Mouse (Mus musculus) G1E (cell line): ENCODE results near the gene Hexdc. TPM values are rescaled to one million over a fixed set of nuclear protein-coding genes. Genes with fewer than 3 reads are reported as not detected.
A peak's percentile ranks its signal among the peaks of the same experiment; 100 is the strongest.

Experiments
- ATAC-seq: 2 replicates; pipeline ENCODE4 v1.8.0; 2016; ENCODE audit warnings: mild to moderate bottlenecking; ENCODE audit not compliant: insufficient number of reproducible peaks, poor library complexity, low FRiP score, severe bottlenecking; ENCODE audit errors: extremely low read depth
- DNase-seq: peaks from one replicate; pipeline ENCODE4 v3.0.0; 2012; ENCODE audit warnings: low spot score
- H3K27me3 ChIP-seq: 2 replicates; pipeline ENCODE4 v1.6.1; 2012; ENCODE audit warnings: mild to moderate bottlenecking, low read length, inconsistent platforms; ENCODE audit not compliant: insufficient read depth
- H3K36me3 ChIP-seq: replicated peaks from 2 replicates; pipeline ENCODE3; 2012; ENCODE audit warnings: mild to moderate bottlenecking, inconsistent platforms
- H3K4me1 ChIP-seq: 2 replicates; pipeline ENCODE4 v1.6.1; 2012; ENCODE audit warnings: low read depth, low read length, inconsistent platforms, mixed read lengths; ENCODE audit not compliant: insufficient read depth
- H3K4me3 ChIP-seq: 2 replicates; pipeline ENCODE4 v1.5.1; 2012; ENCODE audit warnings: low read depth, mild to moderate bottlenecking, inconsistent platforms, low read length, moderate library complexity, mixed read lengths
- H3K9me3 ChIP-seq: replicated peaks from 2 replicates; pipeline ENCODE4 v1.6.1; 2012; ENCODE audit warnings: inconsistent platforms
- CTCF ChIP-seq: IDR thresholded peaks from 2 replicates; pipeline ENCODE4 v1.5.1; 2012; ENCODE audit warnings: low read depth, low read length, inconsistent platforms, mixed read lengths
- GATA1 ChIP-seq: IDR thresholded peaks from 2 replicates; pipeline ENCODE4 v1.6.1; 2012; ENCODE audit warnings: borderline replicate concordance, low read length, inconsistent platforms, mixed read lengths
- GATA2 ChIP-seq: IDR thresholded peaks from 2 replicates; pipeline ENCODE4 v1.6.1; 2012; ENCODE audit warnings: low read depth, low read length, inconsistent platforms, borderline replicate concordance
- POLR2AphosphoS5 ChIP-seq: IDR thresholded peaks from 2 replicates; pipeline ENCODE4 v1.6.1; 2012; ENCODE audit warnings: low read depth, low read length, inconsistent platforms; ENCODE audit not compliant: insufficient replicate concordance
- TAL1 ChIP-seq: conservative IDR thresholded peaks from 2 replicates; pipeline ENCODE4 v1.6.1; 2012; ENCODE audit warnings: low read depth, low read length, inconsistent platforms, mixed read lengths
- polyA plus RNA-seq: library from polyadenylated mRNA; stranded (reverse); fragments of >175 nt; gene quantifications from 2 replicates; pipeline ENCODE4 v1.2.3, GENCODE M21; 2012
- total RNA-seq, 2 experiments: library from RNA; stranded (forward) in 1 of 2; stranded (reverse) in 1 of 2; fragments of 200-1000 nt in 1 of 2; fragments of >200 nt in 1 of 2; fragmentation: Nextera tagmentation in 1 of 2; gene quantifications; 2 replicates each; pipeline ENCODE4 v1.2.3; 2014 to 2017

Gene Hexdc
- total and polyA plus RNA-seq, 3 experiments: 3.6 to 7.3 (median 7.2) TPM

DNA sequence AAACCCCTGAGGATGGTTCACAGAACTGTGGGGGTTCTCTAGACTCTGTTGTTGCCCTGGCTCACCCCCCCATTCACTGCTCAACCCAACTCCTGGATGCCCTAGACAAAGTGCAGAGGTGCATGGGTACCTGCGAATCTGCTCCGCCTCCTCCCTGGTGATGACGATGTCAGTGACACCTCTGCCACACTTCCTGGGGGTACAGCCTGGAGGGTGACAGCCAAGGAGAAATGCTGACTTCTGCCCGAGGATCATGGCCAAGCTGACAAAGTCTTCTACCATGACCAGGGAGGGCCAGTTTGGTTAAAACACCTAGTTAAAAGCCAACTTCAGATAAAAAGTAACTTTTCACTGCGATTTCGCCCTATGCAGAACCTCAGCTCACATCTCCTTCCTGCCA lies 3.5 kb upstream of the Hexdc start:
- no peak for DNase-seq
- Histone ChIP-seq H3K27me3 (no peaks in the 10 kb centered on the region), H3K36me3 (peaks cover 18% of the 10 kb centered on the region), H3K9me3 (no peaks in the 10 kb centered on the region), H3K4me1 (peaks cover 14% of the 10 kb centered on the region), H3K4me3 (no peak overlapping the region)
- ATAC-seq: no peak
- TF ChIP-seq TAL1 (no peak), GATA2 (no peak), GATA1 (no peak), POLR2AphosphoS5 (no peak), CTCF (no peak)

GRCm38 (mm10) chr11:121201436-121202198 lies 2.6 kb upstream of the Hexdc start:
- no peak for DNase-seq
- Histone ChIP-seq H3K9me3 (no peaks in the 10 kb centered on the region), H3K4me1 (peaks cover 14% of the 10 kb centered on the region), H3K36me3 (peaks cover 14% of the 10 kb centered on the region), H3K27me3 (no peaks in the 10 kb centered on the region), H3K4me3 (no peak overlapping the region)
- no peak for ATAC-seq
- TF ChIP-seq GATA1: no peak
- peak; percentile 25; the same call in 1 of the 2 replicates for TF ChIP-seq CTCF

GRCm38 (mm10) chr11:121203859-121204160 lies 423 bp upstream of the Hexdc start:
- TF ChIP-seq CTCF (no peak), GATA1 (no peak), GATA2 (no peak), POLR2AphosphoS5 (no peak), TAL1 (no peak)
- peak overlapping the region; percentile 91 for H3K4me3 ChIP-seq
- no peak for ATAC-seq

GRCm38 (mm10) chr11:121216831-121217230 lies 12.6 kb downstream of the Hexdc start:
- Histone ChIP-seq H3K27me3 (no peaks in the 10 kb centered on the region), H3K9me3 (no peaks in the 10 kb centered on the region), H3K4me3 (no peak overlapping the region), H3K36me3 (peaks cover 73% of the 10 kb centered on the region), H3K4me1 (peaks cover 5% of the 10 kb centered on the region; the same call in 1 of the 2 replicates)
- TF ChIP-seq GATA2: no peak
- no peak for TF ChIP-seq TAL1
- TF ChIP-seq CTCF: no peak
- TF ChIP-seq GATA1: no peak
- TF ChIP-seq POLR2AphosphoS5: no peak
- ATAC-seq: no peak
- DNase-seq: no peak

More at GRCm38 (mm10) chr11:121203859-121204160, 423 bp upstream of the Hexdc start:
- H3K4me1 ChIP-seq: peaks cover 14% of the 10 kb centered on the region
- H3K36me3 ChIP-seq: peaks cover 21% of the 10 kb centered on the region
- H3K9me3 ChIP-seq: no peaks in the 10 kb centered on the region
- H3K27me3 ChIP-seq: no peaks in the 10 kb centered on the region
- DNase-seq: no peak

- peaks cover 5% of the 10 kb centered on the region; the same call in 1 of the 2 replicates for H3K4me1 ChIP-seq
- H3K4me3 ChIP-seq: no peak overlapping the region
- TF ChIP-seq TAL1: no peak
- no peak for ATAC-seq
- no peaks in the 10 kb centered on the region for H3K27me3 ChIP-seq
- peaks cover 88% of the 10 kb centered on the region for H3K36me3 ChIP-seq
- DNase-seq: no peak
- no peaks in the 10 kb centered on the region for H3K9me3 ChIP-seq
These were observed 15.5 kb downstream of the Hexdc start for GRCm38 (mm10) chr11:121219776-121220175.

GRCm38 (mm10) chr11:121220771-121221170 lies 16.5 kb downstream of the Hexdc start:
- TF ChIP-seq TAL1 (no peak), POLR2AphosphoS5 (no peak), GATA1 (no peak), GATA2 (no peak), CTCF (no peak)
- Histone ChIP-seq H3K4me3 (no peak overlapping the region), H3K4me1 (peaks cover 10% of the 10 kb centered on the region; the same call in 1 of the 2 replicates), H3K9me3 (no peaks in the 10 kb centered on the region), H3K27me3 (no peaks in the 10 kb centered on the region), H3K36me3 (peaks cover 95% of the 10 kb centered on the region)
- no peak for ATAC-seq
- DNase-seq: no peak

GRCm38 (mm10) chr11:121221321-121222010 lies 17.2 kb downstream of the Hexdc start:
- DNase-seq (no peak), ATAC-seq (no peak)
- TF ChIP-seq POLR2AphosphoS5: no peak
- TF ChIP-seq CTCF: no peak
- no peak for TF ChIP-seq GATA2
- no peak for TF ChIP-seq TAL1
- TF ChIP-seq GATA1: no peak
- H3K36me3 ChIP-seq: peaks cover 96% of the 10 kb centered on the region
- no peak overlapping the region for H3K4me3 ChIP-seq
- no peaks in the 10 kb centered on the region for H3K27me3 ChIP-seq
- peaks cover 10% of the 10 kb centered on the region; the same call in 1 of the 2 replicates for H3K4me1 ChIP-seq
- no peaks in the 10 kb centered on the region for H3K9me3 ChIP-seq
